Mouse (Mus musculus) kidney, postnatal 14 days (tissue): Measurements from ENCODE around the gene Trim46.
A peak's percentile ranks its signal among the peaks of the same experiment; 100 is the strongest.
"Not testable (repeated sequence)": the region's sequence is repeated elsewhere in the genome, so short reads cannot be mapped to it uniquely, and the experiment has no call there.

Source experiments
- DNase-seq: peaks from one replicate; pipeline ENCODE4 v3.0.0; 2022; ENCODE audit warnings: mixed read lengths

The Trim46 gene

GRCm38 (mm10) chr3:89231772-89232275 is 14.3 kb downstream of the Trim46 start:
- DNase-seq = no peak

- no peak for DNase-seq
Measured at GRCm38 (mm10) chr3:89231345-89231744, 14.8 kb downstream of the Trim46 start.

GRCm38 (mm10) chr3:89230561-89230960 is 15.5 kb downstream of the Trim46 start:
- no peak for DNase-seq

- no peak for DNase-seq
Measured at GRCm38 (mm10) chr3:89229276-89229675, 16.8 kb downstream of the Trim46 start.

- DNase-seq = peak; percentile 68
Measured at GRCm38 (mm10) chr3:89228836-89229235, 17.3 kb downstream of the Trim46 start, which contains the start of gene Muc1. Gene Muc1, plus strand, starts transcription at chr3:89229057.

GRCm38 (mm10) chr3:89228180-89228549 is 17.9 kb downstream of the Trim46 start:
- peak; percentile 93 for DNase-seq

- peak; percentile 92 for DNase-seq
Measured at GRCm38 (mm10) chr3:89227307-89228179, 18.6 kb downstream of the Trim46 start.

- DNase-seq = no peak
Measured at GRCm38 (mm10) chr3:89226900-89227299, 19.2 kb downstream of the Trim46 start, which contains the start of gene Mtx1. Gene Mtx1, minus strand, starts transcription at chr3:89227088.

- no peak for DNase-seq
Measured at GRCm38 (mm10) chr3:89226361-89226760, 19.7 kb downstream of the Trim46 start.

- no peak for DNase-seq
Measured at GRCm38 (mm10) chr3:89225918-89226317, 20.2 kb downstream of the Trim46 start.

- DNase-seq = no peak
Measured at GRCm38 (mm10) chr3:89225321-89225815, 20.7 kb downstream of the Trim46 start.

GRCm38 (mm10) chr3:89224796-89225195 is 21.3 kb downstream of the Trim46 start:
- DNase-seq = no peak

GRCm38 (mm10) chr3:89221167-89221566 is 24.9 kb downstream of the Trim46 start:
- DNase-seq = no peak

GRCm38 (mm10) chr3:89219546-89219945 is 26.6 kb downstream of the Trim46 start:
- no peak for DNase-seq

GRCm38 (mm10) chr3:89218271-89218670 is 27.8 kb downstream of the Trim46 start:
- no peak for DNase-seq

GRCm38 (mm10) chr3:89216407-89216806 is 29.7 kb downstream of the Trim46 start:
- DNase-seq = not testable (repeated sequence)

GRCm38 (mm10) chr3:89215853-89216252 is 30.3 kb downstream of the Trim46 start:
- peak; percentile 89 for DNase-seq

- DNase-seq = no peak
Measured at GRCm38 (mm10) chr3:89214681-89215411, 31.3 kb downstream of the Trim46 start, which contains the start of gene Thbs3. Gene Thbs3, plus strand, starts transcription at chr3:89215180.

GRCm38 (mm10) chr3:89213803-89214530 is 32.1 kb downstream of the Trim46 start:
- peak; percentile 95 for DNase-seq

- DNase-seq = peak; percentile 77
Measured at GRCm38 (mm10) chr3:89210731-89211130, 35.4 kb downstream of the Trim46 start.

- DNase-seq = peak; percentile 41
Measured at GRCm38 (mm10) chr3:89210162-89210561, 35.9 kb downstream of the Trim46 start.

- no peak for DNase-seq
Measured at GRCm38 (mm10) chr3:89209731-89210130, 36.4 kb downstream of the Trim46 start.

GRCm38 (mm10) chr3:89208736-89209135 is 37.4 kb downstream of the Trim46 start:
- no peak for DNase-seq
